Mouse (Mus musculus): ENCODE data around the gene Nf1. TPM values are rescaled to one million over a fixed set of nuclear protein-coding genes. Genes with fewer than 3 reads are reported as not detected.

Gene Nf1
- polyA plus RNA-seq, 1 experiment from 2014 or later: 12.5 TPM

DNA sequence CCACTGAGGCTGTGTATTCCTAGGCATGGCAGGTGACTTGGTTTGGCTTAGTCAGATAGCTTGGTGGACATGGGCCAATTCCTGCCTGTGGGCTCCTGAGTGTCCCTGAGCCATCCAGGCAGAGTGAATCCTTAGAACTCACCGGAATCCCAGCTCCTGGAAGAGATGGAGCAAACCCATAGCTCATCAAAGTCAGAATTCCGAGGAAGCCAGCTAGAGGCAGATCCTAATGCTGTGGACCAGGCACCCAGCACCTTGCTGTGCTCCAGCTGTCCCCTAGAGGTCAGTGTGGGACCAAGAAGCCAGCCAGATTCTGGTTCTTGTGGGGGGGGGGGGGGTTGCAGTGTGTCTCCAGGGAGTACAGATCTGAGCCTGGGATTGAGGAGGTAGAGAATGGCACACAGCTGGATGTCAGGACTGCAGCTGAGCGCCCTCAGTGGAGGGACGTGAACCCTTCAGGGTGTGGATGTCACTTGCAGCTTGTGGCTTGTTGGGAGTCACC, 285.4 kb downstream of the Nf1 start:
- 31% methylated on average over 4 of the region's 4 CpGs for WGBS (ENCODE audit: missing documents)
- H3K36me3 ChIP-seq (ENCODE audit: inconsistent target): no peaks in the 10 kb centered on the region
- H3K79me2 ChIP-seq (ENCODE audit: inconsistent target): peaks cover 8% of the 10 kb centered on the region; the same call in 1 of the 2 replicates
- H3K4me3 ChIP-seq (ENCODE audit: inconsistent target): no peak overlapping the region
- H3K27ac ChIP-seq: no peak overlapping the region

DNA sequence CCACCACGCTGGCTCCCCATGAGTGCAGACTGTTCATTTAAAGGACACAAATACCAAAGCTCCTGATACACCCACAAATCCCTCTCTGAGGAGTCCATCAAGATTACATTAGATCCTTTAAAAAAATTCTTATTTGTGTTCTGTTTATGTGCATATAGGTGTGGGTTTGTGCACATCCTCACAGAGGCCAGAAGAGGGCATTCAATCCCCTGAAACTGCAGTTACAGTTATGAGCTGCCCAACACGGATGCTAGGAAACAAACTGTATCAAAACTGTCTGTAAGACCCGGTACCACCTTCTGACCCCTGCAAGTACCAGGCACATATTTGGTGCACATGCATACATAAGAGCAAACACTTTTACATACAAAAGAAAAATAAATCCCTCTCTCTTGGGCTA, 289.2 kb downstream of the Nf1 start:
- no peaks in the 10 kb centered on the region for H3K36me3 ChIP-seq (ENCODE audit: inconsistent target)
- WGBS (ENCODE audit: missing documents): 46% methylated on average over 3 of the region's 3 CpGs
- H3K4me3 ChIP-seq (ENCODE audit: inconsistent target): no peak overlapping the region
- no peaks in the 10 kb centered on the region for H3K79me2 ChIP-seq (ENCODE audit: inconsistent target)
- no peak overlapping the region for H3K27ac ChIP-seq

GRCm38 (mm10) chr11:79629752-79630374, 290.4 kb downstream of the Nf1 start:
- Histone ChIP-seq H3K27ac (no peak overlapping the region), H3K36me3 (ENCODE audit: inconsistent target) (no peaks in the 10 kb centered on the region), H3K79me2 (ENCODE audit: inconsistent target) (no peaks in the 10 kb centered on the region), H3K4me3 (ENCODE audit: inconsistent target) (no peak overlapping the region)
- WGBS (ENCODE audit: missing documents): 95% methylated on average over 6 of the region's 7 CpGs

GRCm38 (mm10) chr11:79630521-79630920, 291.0 kb downstream of the Nf1 start:
- H3K79me2 ChIP-seq (ENCODE audit: inconsistent target): no peaks in the 10 kb centered on the region
- no peak overlapping the region for H3K27ac ChIP-seq
- H3K4me3 ChIP-seq (ENCODE audit: inconsistent target): no peak overlapping the region
- no peaks in the 10 kb centered on the region for H3K36me3 ChIP-seq (ENCODE audit: inconsistent target)
- WGBS (ENCODE audit: missing documents): 87% methylated on average over 6 of the region's 6 CpGs

Other genes starting within 250 kb of the Nf1 start
- gene Ksr1, start 193.3 kb upstream of the Nf1 start, polyA plus RNA-seq (2018): 1.6 to 3.1 TPM (median 2.6 TPM) in 3 replicates
- 75.5 to 113 TPM (median 94.4 TPM) in 3 replicates for gene Wsb1, start 85.0 kb upstream of the Nf1 start, polyA plus RNA-seq (2018)
- not detected in 3 replicates for gene Gm9964, start 42.8 kb upstream of the Nf1 start, polyA plus RNA-seq (2018)
- 0.11 to 0.34 TPM in 2 of 3 replicates, not detected in the other for gene Omg, start 164.4 kb downstream of the Nf1 start, polyA plus RNA-seq (2018)
- 141 to 593 TPM (median 289 TPM) in 3 replicates for gene Evi2b, start 184.1 kb downstream of the Nf1 start, polyA plus RNA-seq (2018)
- gene Evi2, start 190.9 kb downstream of the Nf1 start, polyA plus RNA-seq (2018): 12.0 to 26.9 TPM (median 22.2 TPM) in 3 replicates
- gene Evi2a, start 190.9 kb downstream of the Nf1 start, polyA plus RNA-seq (2018): 439 to 590 TPM (median 443 TPM) in 3 replicates

Data from macrophage (primary cell).